Mouse (Mus musculus) midbrain, embryonic 11.5 days (tissue): ENCODE results near the gene Cacng2. TPM values are rescaled to one million over a fixed set of nuclear protein-coding genes. Genes with fewer than 3 reads are reported as not detected.
A peak's percentile ranks its signal among the peaks of the same experiment; 100 is the strongest.
"Not testable (repeated sequence)": the region's sequence is repeated elsewhere in the genome, so short reads cannot be mapped to it uniquely, and the experiment has no call there.

Experiments
- ATAC-seq: fragments of 200-750 bp; cut with Nextera tagmentation; 2 replicates; pipeline ENCODE4 v1.8.0; 2017; ENCODE audit warnings: moderate TSS enrichment, moderate library complexity; ENCODE audit not compliant: low FRiP score
- DNase-seq: peaks from one replicate; pipeline ENCODE4 v3.0.0; 2015; ENCODE audit warnings: low spot score; ENCODE audit errors: missing footprints
- H3K27ac ChIP-seq: fragments of 300-500 bp; sonication (generic); 2 replicates; pipeline ENCODE4 v1.5.1; 2014; ENCODE audit warnings: low read depth, low read length
- H3K27me3 ChIP-seq: fragments of 300-500 bp; sonication (generic); 2 replicates; pipeline ENCODE4 v1.6.1; 2014; ENCODE audit warnings: mild to moderate bottlenecking, low read length, moderate library complexity, mixed read lengths; ENCODE audit not compliant: control insufficient read depth, insufficient read depth
- H3K36me3 ChIP-seq: fragments of 300-500 bp; sonication (generic); 2 replicates; pipeline ENCODE4 v1.6.1; 2014; ENCODE audit warnings: mild to moderate bottlenecking, low read length, moderate library complexity, mixed read lengths; ENCODE audit not compliant: control insufficient read depth, insufficient read depth
- H3K4me1 ChIP-seq: fragments of 300-500 bp; sonication (generic); 2 replicates; pipeline ENCODE4 v1.6.1; 2014; ENCODE audit warnings: low read length; ENCODE audit not compliant: control insufficient read depth, insufficient read depth
- H3K4me2 ChIP-seq: fragments of 300-500 bp; sonication (generic); 2 replicates; pipeline ENCODE4 v1.6.1; 2014; ENCODE audit warnings: mild to moderate bottlenecking, moderate library complexity
- H3K4me3 ChIP-seq: fragments of 300-500 bp; sonication (generic); 2 replicates; pipeline ENCODE4 v1.5.1; 2014; ENCODE audit warnings: low read depth, low read length
- H3K9ac ChIP-seq: fragments of 300-500 bp; sonication (generic); 2 replicates; pipeline ENCODE4 v1.6.1; 2014; ENCODE audit warnings: low read length
- H3K9me3 ChIP-seq: fragments of 300-500 bp; sonication (generic); 2 replicates; pipeline ENCODE4 v1.6.1; 2016; ENCODE audit warnings: low read length; ENCODE audit not compliant: control insufficient read depth
- WGBS: fragments of 180-500 bp; shearing (Covaris S2); extraction: QIAGEN DNeasy Blood & Tissue Kit; methylation state at CpG from one replicate; pipeline ENCODE4 v1.1.7; 2014; 5-methylcytosine and 5-hydroxymethylcytosine counted together
- polyA plus RNA-seq: library from polyadenylated mRNA; unstranded; fragments of >200 nt; fragmentation: Nextera tagmentation; extraction: Ambion mirVana; gene quantifications from 2 replicates; pipeline ENCODE4 v1.2.1, GENCODE M21; 2014

The Cacng2 gene
- polyA plus RNA-seq, 1 experiment from 2014 or later: 1.1 TPM

DNA sequence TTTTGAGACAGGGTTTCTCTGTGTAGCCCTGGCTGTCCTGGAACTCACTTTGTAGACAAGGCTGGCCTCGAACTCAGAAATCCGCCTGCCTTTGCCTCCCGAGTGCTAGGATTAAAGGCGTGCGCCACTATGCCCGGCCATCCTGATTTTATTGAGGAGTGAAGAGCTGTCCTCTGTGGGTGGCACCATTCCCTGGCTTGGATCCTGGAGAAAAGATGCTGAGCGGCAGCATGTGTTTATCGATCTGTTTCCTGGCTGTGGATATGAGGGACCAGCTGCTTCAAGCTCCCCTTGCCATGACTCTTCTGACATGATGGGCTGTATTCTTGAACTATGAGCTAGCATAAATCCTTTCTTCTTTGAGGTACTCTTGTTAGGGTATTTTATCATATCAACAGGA, 111.6 kb downstream of the Cacng2 start:
- not testable (repeated sequence) for H3K4me1 ChIP-seq, H3K36me3 ChIP-seq, DNase-seq, H3K27ac ChIP-seq, H3K4me3 ChIP-seq, H3K27me3 ChIP-seq, ATAC-seq, H3K9ac ChIP-seq, H3K4me2 ChIP-seq, H3K9me3 ChIP-seq
- 87% methylated on average over 8 of the region's 8 CpGs for WGBS

DNA sequence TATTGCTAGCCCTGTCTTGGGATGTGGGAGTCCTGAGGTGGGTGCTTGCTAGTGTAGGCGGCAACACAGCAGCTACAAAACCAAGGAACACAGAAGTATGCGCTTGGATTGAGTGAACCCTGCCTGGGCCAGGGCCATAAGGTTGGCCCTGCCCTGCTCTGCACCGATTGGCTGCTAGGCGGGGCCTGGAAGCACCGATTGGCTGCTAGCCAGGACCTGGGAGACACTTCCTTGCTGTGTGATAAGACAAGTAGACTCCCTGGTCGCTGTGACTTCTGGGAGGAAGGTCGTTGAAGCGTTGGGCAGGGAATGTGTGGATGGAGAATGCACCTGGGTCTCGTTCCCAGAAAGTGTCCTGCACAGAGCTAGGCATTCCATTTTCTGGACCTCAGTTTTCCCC, 115.9 kb downstream of the Cacng2 start:
- Histone ChIP-seq H3K4me1 (no peaks in the 10 kb centered on the region; the same call in none of the 2 replicates), H3K9me3 (no peaks in the 10 kb centered on the region), H3K4me3 (no peak overlapping the region), H3K4me2 (no peak overlapping the region), H3K36me3 (no peaks in the 10 kb centered on the region), H3K27me3 (no peaks in the 10 kb centered on the region), H3K27ac (no peak overlapping the region), H3K9ac (no peak overlapping the region)
- no peak for ATAC-seq
- DNase-seq: no peak
- 56% methylated on average over 9 of the region's 9 CpGs for WGBS

DNA sequence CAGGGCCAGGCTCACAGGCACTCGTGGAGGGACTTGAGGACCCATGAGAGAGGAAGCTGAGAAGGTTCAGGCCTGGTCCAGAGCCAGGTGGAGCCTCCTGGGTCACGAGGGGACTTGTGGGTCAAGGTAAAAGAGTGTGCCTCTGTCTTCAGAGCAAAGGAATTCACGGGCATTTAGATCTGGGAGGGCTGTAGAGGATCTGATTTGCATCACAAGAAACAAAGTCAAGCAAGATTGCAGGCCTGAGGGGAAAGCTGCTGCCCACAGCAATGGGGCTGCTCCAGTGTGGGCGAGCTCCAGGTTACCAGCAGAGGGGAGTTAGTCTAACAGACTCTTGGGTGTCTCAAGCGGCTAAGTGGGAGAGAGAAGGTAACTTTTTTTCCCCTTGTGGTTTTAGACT, 118.4 kb downstream of the Cacng2 start:
- DNase-seq (no peak), ATAC-seq (no peak)
- Histone ChIP-seq H3K9me3 (no peaks in the 10 kb centered on the region), H3K27me3 (no peaks in the 10 kb centered on the region), H3K36me3 (no peaks in the 10 kb centered on the region), H3K4me2 (no peak overlapping the region), H3K27ac (no peak overlapping the region), H3K4me1 (peaks cover 6% of the 10 kb centered on the region), H3K9ac (no peak overlapping the region; the same call in 1 of the 2 replicates), H3K4me3 (no peak overlapping the region)
- WGBS: 20% methylated on average over 5 of the region's 5 CpGs

DNA sequence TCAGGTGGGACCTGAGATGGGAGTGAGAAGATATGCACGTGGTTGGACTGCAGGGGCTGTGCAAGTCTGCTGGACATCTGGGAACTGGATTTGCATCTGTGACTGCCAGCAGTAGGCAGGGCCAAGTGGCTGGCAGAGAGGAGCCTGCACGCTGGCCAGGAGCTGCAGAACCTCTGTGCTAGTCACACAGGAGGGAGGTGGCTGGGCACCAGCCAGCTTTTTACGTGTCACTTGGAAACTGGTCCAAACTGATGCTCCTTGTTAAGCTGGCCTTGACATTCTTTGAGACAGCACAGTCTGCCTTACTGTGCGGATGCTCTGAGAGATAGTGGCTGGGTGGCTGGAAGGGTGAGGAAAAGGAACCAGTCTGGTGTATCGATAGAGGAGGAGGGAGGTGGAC, 131.3 kb downstream of the Cacng2 start:
- no peaks in the 10 kb centered on the region for H3K9me3 ChIP-seq
- no peak for DNase-seq
- no peak overlapping the region for H3K4me3 ChIP-seq
- no peak overlapping the region for H3K9ac ChIP-seq
- 73% methylated on average over 5 of the region's 5 CpGs for WGBS
- H3K27ac ChIP-seq: no peak overlapping the region
- ATAC-seq: no peak
- peaks cover 3% of the 10 kb centered on the region; the same call in 1 of the 2 replicates for H3K4me1 ChIP-seq
- no peaks in the 10 kb centered on the region for H3K36me3 ChIP-seq
- H3K27me3 ChIP-seq: no peaks in the 10 kb centered on the region
- no peak overlapping the region for H3K4me2 ChIP-seq

DNA sequence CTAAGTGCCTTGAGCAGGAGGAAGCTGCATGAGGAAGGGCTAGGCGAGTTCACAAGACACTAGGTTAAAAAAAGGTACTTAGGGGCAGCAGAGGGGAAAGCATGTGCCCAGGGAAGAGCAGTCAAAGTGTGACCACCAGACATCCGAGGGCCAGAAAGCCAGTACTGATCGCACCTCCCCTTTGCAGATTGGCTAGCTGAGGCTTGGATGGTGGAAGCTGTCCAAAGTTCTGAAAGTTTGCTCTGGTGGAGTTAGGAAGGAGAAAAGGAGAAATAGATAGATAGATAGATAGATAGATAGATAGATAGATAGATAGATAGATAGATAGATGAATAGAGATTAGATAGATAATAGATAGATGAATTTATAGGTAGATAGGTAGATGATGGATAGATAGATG, 136.4 kb downstream of the Cacng2 start:
- Histone ChIP-seq H3K4me1 (no peaks in the 10 kb centered on the region), H3K4me2 (no peak overlapping the region), H3K9ac (no peak overlapping the region), H3K4me3 (no peak overlapping the region), H3K27ac (no peak overlapping the region), H3K9me3 (no peaks in the 10 kb centered on the region), H3K36me3 (no peaks in the 10 kb centered on the region), H3K27me3 (no peaks in the 10 kb centered on the region; the same call in 1 of the 2 replicates)
- WGBS: 39% methylated on average over 3 of the region's 3 CpGs
- ATAC-seq: no peak
- no peak for DNase-seq

DNA sequence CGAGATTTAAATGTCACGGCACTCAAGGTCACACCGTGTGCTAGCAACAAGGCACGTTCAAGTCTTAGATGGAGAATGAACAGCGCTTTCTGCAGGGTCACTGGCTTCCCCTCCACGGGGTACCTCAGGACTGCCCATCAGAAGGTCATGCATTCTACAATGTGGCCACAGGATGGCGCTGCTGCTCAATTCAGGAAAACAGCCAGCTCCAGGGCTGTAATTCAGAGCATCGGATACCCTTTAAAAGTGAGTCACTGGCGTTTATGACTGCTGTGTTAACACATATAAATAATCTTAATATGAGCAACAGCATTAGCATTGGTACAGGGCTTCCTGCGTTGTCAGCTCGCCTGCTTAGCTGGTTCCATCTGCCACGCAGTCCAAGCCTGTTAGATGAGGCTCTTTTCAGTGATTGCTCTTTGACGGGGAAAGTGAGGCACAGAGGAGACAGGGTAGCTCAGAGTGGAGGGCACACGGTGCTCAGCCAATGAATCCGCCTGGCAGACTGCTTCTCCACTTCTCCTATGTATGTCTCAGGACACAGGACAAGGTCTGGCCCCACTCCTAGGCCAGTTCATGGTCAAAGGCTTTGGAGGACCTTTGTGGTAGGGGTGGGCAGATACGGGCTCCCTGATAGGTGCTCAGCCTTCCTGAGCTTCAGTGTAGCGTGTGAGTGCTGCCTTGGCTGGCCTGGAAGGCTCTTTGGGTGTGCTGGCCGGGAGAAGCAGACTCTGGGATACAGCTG, 137.5 kb downstream of the Cacng2 start:
- no peak overlapping the region for H3K27ac ChIP-seq

DNA sequence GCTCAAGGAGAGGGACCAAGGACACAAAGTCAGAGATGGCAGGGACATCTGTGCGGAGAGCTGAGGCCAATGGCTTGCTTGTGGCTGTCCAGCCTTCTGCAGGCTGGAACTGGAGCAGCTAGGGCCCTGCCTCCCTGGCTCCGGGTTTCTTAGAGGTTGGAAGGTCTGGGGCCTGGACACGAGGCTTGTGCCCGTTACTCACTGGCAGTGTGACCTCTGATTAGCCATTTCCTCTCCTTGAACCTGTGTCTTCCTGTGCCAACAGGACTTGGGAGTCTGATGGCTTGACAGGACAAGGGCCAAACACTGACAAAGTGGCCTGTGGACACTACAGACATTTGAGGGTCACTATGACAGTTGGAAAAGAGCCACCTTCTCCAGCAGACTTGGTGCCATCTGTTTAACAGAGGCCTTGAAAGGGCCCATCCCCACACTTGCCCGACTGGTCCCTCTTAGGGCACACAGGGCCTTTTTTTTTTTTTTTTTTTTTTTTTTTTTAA, 138.6 kb downstream of the Cacng2 start:
- Histone ChIP-seq H3K9ac (no peak overlapping the region), H3K4me2 (no peak overlapping the region), H3K4me3 (no peak overlapping the region), H3K9me3 (no peaks in the 10 kb centered on the region), H3K27me3 (no peaks in the 10 kb centered on the region; the same call in 1 of the 2 replicates), H3K4me1 (no peaks in the 10 kb centered on the region), H3K36me3 (no peaks in the 10 kb centered on the region), H3K27ac (no peak overlapping the region)
- 72% methylated on average over 5 of the region's 5 CpGs for WGBS
- ATAC-seq (no peak), DNase-seq (no peak)

More for the DNA sequence above, 137.5 kb downstream of the Cacng2 start:
- Histone ChIP-seq H3K36me3 (no peaks in the 10 kb centered on the region), H3K27me3 (no peaks in the 10 kb centered on the region; the same call in 1 of the 2 replicates), H3K9me3 (no peaks in the 10 kb centered on the region), H3K9ac (no peak overlapping the region), H3K4me1 (no peaks in the 10 kb centered on the region), H3K4me3 (no peak overlapping the region), H3K4me2 (no peak overlapping the region)
- 27% methylated on average over 18 of the region's 18 CpGs for WGBS
- ATAC-seq: no peak
- DNase-seq: peak; percentile 98

DNA sequence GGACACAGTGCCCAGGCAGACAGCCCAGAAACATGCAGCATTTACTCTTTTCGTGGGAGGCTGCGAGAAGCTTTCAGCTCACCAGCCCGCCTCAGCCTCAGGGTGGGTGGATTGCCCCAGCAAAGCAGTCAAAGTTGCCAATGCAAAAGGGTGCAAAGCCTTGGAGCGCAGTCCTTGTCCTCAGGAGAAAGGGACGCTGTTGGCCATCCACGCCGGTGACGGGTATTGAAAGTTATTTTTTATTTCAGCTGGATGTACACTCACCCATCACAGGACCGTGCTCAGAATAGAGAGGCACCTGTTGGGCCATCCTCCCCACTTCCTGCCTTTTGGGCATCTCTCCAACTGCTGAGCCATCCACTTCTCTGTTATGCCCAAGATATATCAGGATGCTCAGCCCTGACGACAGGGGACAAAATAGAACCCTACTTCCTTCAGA, 140.4 kb downstream of the Cacng2 start:
- WGBS: 83% methylated on average over 10 of the region's 10 CpGs
- DNase-seq: no peak
- Histone ChIP-seq H3K27ac (no peak overlapping the region), H3K27me3 (no peaks in the 10 kb centered on the region; the same call in 1 of the 2 replicates), H3K36me3 (no peaks in the 10 kb centered on the region), H3K9ac (no peak overlapping the region), H3K4me3 (no peak overlapping the region), H3K4me1 (no peaks in the 10 kb centered on the region), H3K9me3 (no peaks in the 10 kb centered on the region), H3K4me2 (no peak overlapping the region)
- ATAC-seq: no peak

DNA sequence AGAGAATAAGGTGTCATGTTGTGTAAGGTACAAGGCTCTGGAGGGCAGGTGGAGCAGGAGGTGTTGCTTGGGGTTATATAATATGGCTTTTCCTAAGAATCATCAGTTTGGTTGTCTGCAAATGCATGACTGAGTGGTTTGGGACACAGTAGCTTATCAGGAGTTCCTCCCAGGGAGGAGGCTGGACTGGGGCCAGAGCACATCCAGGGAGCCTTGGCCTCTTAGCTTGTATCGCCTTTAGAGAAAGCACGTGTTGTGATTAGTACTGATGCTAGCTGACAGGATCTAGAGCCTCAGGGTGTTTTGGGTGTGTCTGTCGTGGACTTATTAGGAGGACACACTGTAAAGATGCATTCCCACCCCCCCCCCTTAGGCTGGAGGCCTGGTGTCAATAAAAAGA, 142.2 kb downstream of the Cacng2 start:
- WGBS: 74% methylated on average over 3 of the region's 3 CpGs
- no peak overlapping the region for H3K27ac ChIP-seq
- no peaks in the 10 kb centered on the region; the same call in 1 of the 2 replicates for H3K27me3 ChIP-seq
- H3K4me1 ChIP-seq: no peaks in the 10 kb centered on the region
- DNase-seq (no peak), ATAC-seq (no peak)
- H3K9me3 ChIP-seq: no peaks in the 10 kb centered on the region
- no peak overlapping the region for H3K9ac ChIP-seq
- no peaks in the 10 kb centered on the region for H3K36me3 ChIP-seq
- H3K4me2 ChIP-seq: no peak overlapping the region
- no peak overlapping the region for H3K4me3 ChIP-seq
